Mouse (Mus musculus) MEL (cell line): ENCODE data around the gene Ttc36.

Source experiments
- MAZ ChIP-seq: IDR thresholded peaks from 2 replicates; pipeline ENCODE4 v1.6.1; 2012; ENCODE audit warnings: low read depth, mild to moderate bottlenecking, inconsistent platforms, low read length, improper control_type of control experiment
- POLR2A ChIP-seq, 2 experiments: IDR thresholded peaks; 2 replicates each; pipeline ENCODE4 v1.6.1; 2011 to 2012; ENCODE audit warnings: low read length in 2 of 2, mild to moderate bottlenecking in 2 of 2, control low read depth in 1 of 2, improper control_type of control experiment in 1 of 2, low read depth in 1 of 2, moderate library complexity in 1 of 2; ENCODE audit not compliant: control insufficient read depth in 1 of 2, insufficient read depth in 1 of 2, poor library complexity in 1 of 2
- USF2 ChIP-seq, 2 experiments: IDR thresholded peaks; 2 replicates each; pipeline ENCODE4 v1.6.1; 2011 to 2012; ENCODE audit warnings: improper control_type of control experiment in 2 of 2, low read length in 2 of 2, borderline replicate concordance in 1 of 2, inconsistent platforms in 1 of 2, low read depth in 1 of 2, mild to moderate bottlenecking in 1 of 2; ENCODE audit not compliant: insufficient read depth in 1 of 2

GRCm38 (mm10) chr9:44828944-44829343 is 26.1 kb upstream of the Ttc36 start:
- no peak for TF ChIP-seq POLR2A (IDR thresholded peaks at IDR 0.05; ENCODE audit: control insufficient read depth in 1 of 2, insufficient read depth in 1 of 2, low read depth in 1 of 2, low read length in 2 of 2, poor library complexity in 1 of 2)
- no peak for TF ChIP-seq USF2 (IDR thresholded peaks at IDR 0.05; ENCODE audit: borderline replicate concordance in 1 of 2, insufficient read depth in 1 of 2, low read depth in 1 of 2, low read length in 2 of 2)
- TF ChIP-seq MAZ: no peak
